Mouse (Mus musculus) left cerebral cortex, postnatal 14 days (tissue): Measurements from ENCODE around the gene Cog5. TPM values are rescaled to one million over a fixed set of nuclear protein-coding genes. Genes with fewer than 3 reads are reported as not detected.

ENCODE experiments used
- total RNA-seq, 2 experiments: library from RNA; stranded (reverse); gene quantifications; 2 replicates each; pipeline ENCODE4 v1.2.3; 2021

The Cog5 gene
- total RNA-seq, 2 experiments from 2014 or later, result 40.2 to 40.3 TPM

Other genes starting within 250 kb of the Cog5 start
- 10 to 100 TPM; 21.4 to 24.4 TPM for gene Cbll1, start 155.3 kb upstream of the Cog5 start, total RNA-seq
- gene Slc26a4, start 94.9 kb upstream of the Cog5 start, total RNA-seq, result 1 to 10 TPM; 1.2 to 1.6 TPM
- 10 to 100 TPM; 29.7 to 29.8 TPM for gene Bcap29, start 20.2 kb upstream of the Cog5 start, total RNA-seq
- 10 to 100 TPM in 1 of 2 experiments, 1 to 10 TPM in 1; 8.8 to 10.1 TPM for gene Dus4l, start within 50 bp of the Cog5 start, total RNA-seq
- 10 to 100 TPM; 43.3 to 45.5 TPM for gene Gpr22, start 59.1 kb downstream of the Cog5 start, total RNA-seq